Mouse (Mus musculus): ENCODE data around the gene Ube4b. TPM values are rescaled to one million over a fixed set of nuclear protein-coding genes. Genes with fewer than 3 reads are reported as not detected.
A peak's percentile ranks its signal among the peaks of the same experiment; 100 is the strongest.
"Not testable (repeated sequence)": the region's sequence is repeated elsewhere in the genome, so short reads cannot be mapped to it uniquely, and the experiment has no call there.

The Ube4b gene
- polyA plus RNA-seq, 1 experiment from 2014 or later = 72.2 TPM

DNA sequence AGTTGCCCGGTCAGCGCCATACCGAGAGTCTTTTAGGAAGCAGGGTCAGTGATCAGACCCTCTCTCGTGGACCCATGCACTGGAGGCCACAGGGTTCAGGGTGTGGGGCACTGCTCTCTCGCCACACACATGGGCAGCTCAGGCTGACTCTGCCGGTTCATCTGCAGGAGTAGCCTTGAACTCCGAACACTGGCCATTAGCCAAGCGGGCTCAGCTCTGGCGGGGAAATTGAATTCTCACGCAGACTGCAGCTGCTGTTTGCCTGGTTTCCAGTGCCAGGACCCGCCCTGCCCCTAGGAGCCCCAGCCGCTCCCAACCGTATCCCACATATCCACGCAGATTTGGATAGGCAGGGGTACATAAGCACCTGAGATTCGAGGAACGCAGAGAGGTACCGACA lies 27.7 kb upstream of the Ube4b start:
- no peaks in the 10 kb centered on the region for H3K4me1 ChIP-seq
- no peak for DNase-seq (ENCODE audit: low spot score)
- H3K27ac ChIP-seq = no peak overlapping the region
- H3K9me3 ChIP-seq (replicated peaks) = no peaks in the 10 kb centered on the region
- no peak overlapping the region for H3K4me3 ChIP-seq
- WGBS = 87% methylated on average over 17 of the region's 17 CpGs
- no peaks in the 10 kb centered on the region for H3K36me3 ChIP-seq
- no peaks in the 10 kb centered on the region for H3K27me3 ChIP-seq (ENCODE audit: low read depth, poor library complexity, severe bottlenecking)

DNA sequence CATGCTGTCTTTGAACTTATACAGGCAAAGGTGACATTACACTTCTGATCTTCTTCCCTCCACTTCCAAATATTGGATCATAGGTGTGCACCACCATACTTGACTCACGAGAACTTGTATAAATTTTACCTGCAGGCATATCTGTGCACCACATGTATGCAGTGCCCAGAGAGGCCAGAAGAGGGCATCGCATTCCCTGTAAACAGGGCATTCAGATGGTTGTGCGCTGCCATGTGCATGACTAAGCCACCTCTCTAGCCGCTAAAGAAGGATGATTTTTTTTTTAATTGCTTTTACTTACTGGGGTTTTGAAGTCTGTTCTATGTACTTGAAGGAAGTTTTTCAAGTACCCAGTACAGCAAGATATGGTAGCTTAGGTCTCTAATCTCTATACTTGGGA lies 27.1 kb upstream of the Ube4b start:
- H3K36me3 ChIP-seq = no peaks in the 10 kb centered on the region
- H3K9me3 ChIP-seq (replicated peaks) = no peaks in the 10 kb centered on the region
- WGBS = 87% methylated on average over 4 of the region's 4 CpGs
- peak; percentile 53 for DNase-seq (ENCODE audit: low spot score)
- H3K27me3 ChIP-seq (ENCODE audit: low read depth, poor library complexity, severe bottlenecking) = no peaks in the 10 kb centered on the region
- no peak overlapping the region for H3K4me3 ChIP-seq
- no peaks in the 10 kb centered on the region for H3K4me1 ChIP-seq
- H3K27ac ChIP-seq = no peak overlapping the region

DNA sequence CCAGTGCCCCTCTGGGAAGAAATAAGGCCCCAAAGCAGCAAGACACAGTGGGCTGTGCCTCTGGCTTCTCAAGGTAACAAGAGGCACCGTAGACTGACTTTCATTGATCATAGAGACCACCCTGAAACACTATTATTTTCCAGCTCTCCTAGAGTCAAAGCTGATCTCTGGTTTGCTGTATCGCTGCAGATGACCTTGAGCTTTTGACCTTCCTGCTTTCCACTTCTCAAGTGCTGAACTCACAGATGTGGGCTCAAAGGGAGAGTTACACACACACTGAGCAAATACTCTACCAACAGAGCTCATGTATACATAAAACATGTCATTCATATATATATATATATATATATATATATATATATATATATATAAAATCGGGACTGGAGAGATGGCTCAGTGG lies 24.1 kb upstream of the Ube4b start:
- Histone ChIP-seq H3K4me3 (no peak overlapping the region), H3K36me3 (no peaks in the 10 kb centered on the region), H3K9me3 (replicated peaks) (no peaks in the 10 kb centered on the region), H3K27me3 (ENCODE audit: low read depth, poor library complexity, severe bottlenecking) (no peaks in the 10 kb centered on the region), H3K4me1 (peaks cover 8% of the 10 kb centered on the region), H3K27ac (no peak overlapping the region)
- WGBS = 84% methylated on average over 3 of the region's 3 CpGs
- no peak for DNase-seq (ENCODE audit: low spot score)

DNA sequence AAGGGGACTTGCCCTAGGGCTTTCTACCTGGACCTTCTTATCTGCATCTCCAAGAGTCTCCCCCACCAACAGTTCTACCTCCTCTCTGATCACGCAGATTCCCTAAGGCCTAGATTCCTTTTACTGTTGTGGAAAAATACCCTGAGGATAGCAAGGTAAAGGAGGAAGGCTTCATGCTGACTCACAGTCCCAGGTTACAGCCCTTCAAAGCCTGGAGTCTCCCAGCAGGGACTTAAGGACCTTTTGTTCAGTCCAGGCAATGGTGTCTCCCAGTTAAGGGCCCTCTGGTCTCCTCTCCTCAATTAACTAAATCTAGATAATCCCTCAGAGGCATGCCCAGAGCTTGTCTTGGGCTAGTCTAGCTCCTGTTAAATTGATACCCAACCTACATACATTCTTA lies 19.8 kb upstream of the Ube4b start:
- peaks cover 21% of the 10 kb centered on the region for H3K4me1 ChIP-seq
- H3K4me3 ChIP-seq = peak overlapping the region; percentile 49; the same call in 1 of the 2 replicates
- no peaks in the 10 kb centered on the region for H3K9me3 ChIP-seq (replicated peaks)
- DNase-seq (ENCODE audit: low spot score) = no peak
- H3K27me3 ChIP-seq (ENCODE audit: low read depth, poor library complexity, severe bottlenecking) = no peaks in the 10 kb centered on the region
- H3K36me3 ChIP-seq = no peaks in the 10 kb centered on the region
- 55% methylated on average over 1 of the region's 1 CpGs for WGBS
- peak overlapping the region; percentile 95 for H3K27ac ChIP-seq

DNA sequence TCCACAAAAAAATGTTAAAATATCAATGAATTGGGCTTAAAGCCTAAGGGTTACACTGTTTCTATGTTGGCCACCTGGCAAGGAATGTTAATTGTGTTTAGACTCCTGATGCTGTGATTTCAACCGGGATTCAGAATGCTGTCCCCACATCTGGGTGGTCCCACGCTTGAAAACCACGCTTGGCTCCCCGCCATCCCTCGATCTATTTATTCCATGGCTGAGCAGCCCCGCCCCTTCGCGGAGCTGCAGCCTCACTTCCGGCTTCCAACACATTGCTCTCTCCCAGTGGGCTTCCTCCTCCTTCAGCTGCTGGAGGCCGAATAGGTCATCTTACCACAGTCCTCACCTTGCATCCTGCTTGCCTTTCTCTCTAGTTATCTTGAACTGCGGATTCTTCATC lies 19.3 kb upstream of the Ube4b start:
- Histone ChIP-seq H3K36me3 (no peaks in the 10 kb centered on the region), H3K4me3 (peak overlapping the region; percentile 49), H3K27ac (peak overlapping the region; percentile 95), H3K27me3 (ENCODE audit: low read depth, poor library complexity, severe bottlenecking) (no peaks in the 10 kb centered on the region), H3K9me3 (replicated peaks) (no peaks in the 10 kb centered on the region), H3K4me1 (peaks cover 21% of the 10 kb centered on the region)
- DNase-seq (ENCODE audit: low spot score) = peak; percentile 77
- WGBS = 6% methylated on average over 11 of the region's 11 CpGs

DNA sequence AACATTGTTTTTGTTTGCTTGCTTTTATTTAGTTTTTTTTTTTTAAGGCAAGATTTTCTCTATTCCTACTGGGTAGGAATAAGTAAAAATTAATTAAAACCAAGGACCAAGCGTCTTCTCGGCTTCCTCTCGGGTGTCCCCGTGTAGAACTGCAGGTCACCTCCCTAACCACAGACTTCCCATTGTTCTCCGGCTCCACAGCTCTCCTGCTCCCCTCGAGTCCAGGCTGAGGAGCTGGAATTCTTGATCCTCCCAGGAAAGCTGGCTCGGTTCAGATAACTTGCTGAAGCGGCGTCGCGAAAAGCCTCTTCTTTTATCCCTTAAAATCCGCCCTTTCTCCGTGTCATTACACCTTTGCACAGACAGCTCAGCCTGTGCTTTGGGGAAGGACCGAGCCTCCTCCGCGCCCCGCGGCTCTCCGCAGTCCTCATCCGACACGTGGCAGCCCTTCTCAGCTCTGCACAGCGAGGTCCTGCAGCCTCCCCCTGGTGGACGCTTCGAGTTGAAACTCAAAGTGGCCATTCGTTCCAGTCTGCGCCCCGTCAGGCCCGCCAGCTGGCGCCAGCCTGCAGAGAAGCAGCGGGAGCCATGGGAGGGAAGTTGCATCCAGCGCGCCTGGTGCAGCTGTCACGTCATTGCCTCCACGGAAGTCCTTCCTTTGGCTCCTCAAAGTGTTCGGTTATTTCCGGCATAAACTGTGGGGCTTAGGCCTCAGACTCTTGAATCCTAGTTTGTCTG lies 18.6 kb upstream of the Ube4b start:
- Histone ChIP-seq H3K4me1 (peaks cover 21% of the 10 kb centered on the region), H3K27ac (peak overlapping the region; percentile 95), H3K27me3 (ENCODE audit: low read depth, poor library complexity, severe bottlenecking) (no peaks in the 10 kb centered on the region), H3K4me3 (peak overlapping the region; percentile 49), H3K36me3 (no peaks in the 10 kb centered on the region), H3K9me3 (replicated peaks) (no peaks in the 10 kb centered on the region)
- WGBS = under 1% methylated on average over 36 of the region's 36 CpGs
- peak; percentile 96 for DNase-seq (ENCODE audit: low spot score)

DNA sequence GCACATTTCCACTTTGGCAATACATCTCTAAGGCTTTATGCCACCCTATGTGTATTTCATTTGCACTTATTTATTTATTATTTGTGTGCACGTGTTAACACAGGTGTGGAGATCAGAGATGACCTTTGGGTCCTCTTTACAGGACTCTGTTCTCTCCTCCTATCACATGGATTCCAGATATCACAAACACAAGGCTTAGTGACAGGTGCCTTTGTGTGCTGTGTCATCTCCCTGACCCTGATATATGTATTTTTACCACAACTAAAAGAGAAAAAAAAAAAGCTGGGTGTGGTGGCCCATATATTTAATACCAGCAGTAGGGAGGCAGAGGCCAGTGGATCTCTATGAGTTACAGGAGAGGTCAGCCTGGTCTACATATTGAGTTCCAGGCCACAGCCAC lies 17.9 kb upstream of the Ube4b start:
- Histone ChIP-seq H3K36me3 (no peaks in the 10 kb centered on the region), H3K27ac (peak overlapping the region; percentile 95), H3K9me3 (replicated peaks) (no peaks in the 10 kb centered on the region), H3K27me3 (ENCODE audit: low read depth, poor library complexity, severe bottlenecking) (no peaks in the 10 kb centered on the region), H3K4me1 (peaks cover 21% of the 10 kb centered on the region), H3K4me3 (peak overlapping the region; percentile 49; the same call in 1 of the 2 replicates)
- DNase-seq (ENCODE audit: low spot score) = no peak
- 78% methylated on average over 1 of the region's 1 CpGs for WGBS

DNA sequence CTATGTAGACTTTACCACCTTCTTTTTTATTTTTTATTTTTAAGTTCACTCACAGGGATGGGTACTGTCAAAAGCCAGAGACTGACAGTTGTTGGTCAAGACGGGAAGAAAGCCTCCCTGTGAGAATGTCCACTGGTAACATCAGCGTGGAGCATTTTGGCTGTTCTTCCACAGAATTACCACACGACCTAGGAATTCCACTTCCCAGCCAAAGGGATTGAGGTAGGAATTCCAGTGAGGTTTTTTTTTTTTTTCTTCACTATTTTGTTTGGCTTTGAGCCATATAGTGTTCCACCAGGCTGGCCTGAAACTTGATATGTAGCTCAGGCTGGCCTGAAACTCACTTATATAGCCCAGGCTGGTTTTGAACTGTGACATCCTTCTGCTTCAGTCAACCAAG lies 15.9 kb upstream of the Ube4b start:
- Histone ChIP-seq H3K4me3 (no peak overlapping the region), H3K4me1 (peaks cover 21% of the 10 kb centered on the region), H3K36me3 (no peaks in the 10 kb centered on the region), H3K27me3 (ENCODE audit: low read depth, poor library complexity, severe bottlenecking) (no peaks in the 10 kb centered on the region), H3K9me3 (replicated peaks) (no peaks in the 10 kb centered on the region), H3K27ac (no peak overlapping the region)
- no peak for DNase-seq (ENCODE audit: low spot score)
- WGBS = 68% methylated on average over 3 of the region's 3 CpGs

DNA sequence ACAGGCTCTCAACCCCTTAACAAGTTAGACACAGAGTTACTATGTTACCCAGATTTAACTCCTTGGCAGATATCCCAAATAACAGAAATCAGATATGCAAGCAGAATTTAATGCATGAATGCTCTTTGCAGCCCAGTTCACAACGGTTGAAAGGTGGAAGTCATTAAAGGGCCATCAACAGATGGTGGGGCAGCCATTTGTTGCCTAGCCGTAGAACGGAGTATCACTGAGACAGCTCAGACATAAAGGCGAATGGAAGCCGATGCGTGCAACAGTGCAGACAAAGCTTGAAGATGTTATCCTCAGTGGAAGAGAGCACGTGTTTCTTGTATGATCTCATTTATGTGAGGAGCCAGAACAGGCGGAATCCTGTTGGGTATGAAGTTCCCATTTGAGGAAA lies 14.0 kb upstream of the Ube4b start:
- WGBS = 70% methylated on average over 8 of the region's 8 CpGs
- no peaks in the 10 kb centered on the region for H3K27me3 ChIP-seq (ENCODE audit: low read depth, poor library complexity, severe bottlenecking)
- DNase-seq (ENCODE audit: low spot score) = no peak

DNA sequence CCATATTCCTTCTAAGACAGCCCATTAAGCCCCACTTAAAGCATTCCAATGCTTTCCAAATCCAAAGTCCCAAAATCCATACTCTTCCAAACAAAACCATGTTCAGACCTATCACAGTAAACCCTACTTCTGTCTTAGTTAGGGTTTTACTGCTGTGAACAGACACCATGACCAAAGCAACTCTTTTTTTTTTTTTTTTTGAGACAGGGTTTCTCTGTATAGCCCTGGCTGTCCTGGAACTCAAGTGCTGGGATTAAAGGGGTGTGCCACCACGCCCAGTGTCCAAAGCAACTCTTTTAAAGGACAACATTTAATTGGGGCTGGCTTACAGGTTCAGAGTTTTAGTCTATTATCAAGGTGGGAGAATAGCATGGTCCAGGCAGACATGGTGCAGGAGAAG lies 5.3 kb upstream of the Ube4b start:
- H3K27ac ChIP-seq; H3K9me3 ChIP-seq (replicated peaks); H3K4me1 ChIP-seq; DNase-seq (ENCODE audit: low spot score); H3K27me3 ChIP-seq (ENCODE audit: low read depth, poor library complexity, severe bottlenecking); H3K4me3 ChIP-seq; H3K36me3 ChIP-seq: not testable (repeated sequence)
- WGBS = 77% methylated on average over 1 of the region's 1 CpGs

More for the DNA sequence above, 14.0 kb upstream of the Ube4b start:
- Histone ChIP-seq H3K36me3 (no peaks in the 10 kb centered on the region), H3K9me3 (replicated peaks) (no peaks in the 10 kb centered on the region), H3K4me3 (no peak overlapping the region), H3K4me1 (peaks cover 12% of the 10 kb centered on the region), H3K27ac (no peak overlapping the region)

DNA sequence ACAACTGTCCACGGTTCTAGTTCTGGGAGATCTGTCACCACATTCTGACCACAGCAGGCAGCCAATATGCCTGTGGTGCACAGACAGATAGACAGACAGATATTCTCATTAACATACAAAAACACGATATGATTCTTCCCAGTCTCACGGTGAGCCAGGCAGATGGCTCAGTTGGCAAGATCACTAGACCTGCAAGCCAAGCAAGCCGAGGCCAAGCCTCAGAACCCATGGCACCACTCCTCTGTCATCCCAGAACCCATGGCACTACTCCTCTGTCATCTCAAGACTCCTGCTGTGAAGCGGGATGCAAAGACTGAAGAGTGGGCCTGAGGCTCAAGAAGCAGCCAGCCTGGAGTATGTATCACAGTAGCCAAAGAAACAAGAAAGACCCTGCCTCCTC lies 3.0 kb upstream of the Ube4b start:
- WGBS = 90% methylated on average over 5 of the region's 5 CpGs
- no peak for DNase-seq (ENCODE audit: low spot score)
- H3K27me3 ChIP-seq (ENCODE audit: low read depth, poor library complexity, severe bottlenecking) = no peaks in the 10 kb centered on the region
- H3K9me3 ChIP-seq (replicated peaks) = no peaks in the 10 kb centered on the region
- peaks cover 12% of the 10 kb centered on the region; the same call in 1 of the 2 replicates for H3K4me1 ChIP-seq
- no peak overlapping the region for H3K4me3 ChIP-seq
- H3K27ac ChIP-seq = no peak overlapping the region
- no peaks in the 10 kb centered on the region for H3K36me3 ChIP-seq

DNA sequence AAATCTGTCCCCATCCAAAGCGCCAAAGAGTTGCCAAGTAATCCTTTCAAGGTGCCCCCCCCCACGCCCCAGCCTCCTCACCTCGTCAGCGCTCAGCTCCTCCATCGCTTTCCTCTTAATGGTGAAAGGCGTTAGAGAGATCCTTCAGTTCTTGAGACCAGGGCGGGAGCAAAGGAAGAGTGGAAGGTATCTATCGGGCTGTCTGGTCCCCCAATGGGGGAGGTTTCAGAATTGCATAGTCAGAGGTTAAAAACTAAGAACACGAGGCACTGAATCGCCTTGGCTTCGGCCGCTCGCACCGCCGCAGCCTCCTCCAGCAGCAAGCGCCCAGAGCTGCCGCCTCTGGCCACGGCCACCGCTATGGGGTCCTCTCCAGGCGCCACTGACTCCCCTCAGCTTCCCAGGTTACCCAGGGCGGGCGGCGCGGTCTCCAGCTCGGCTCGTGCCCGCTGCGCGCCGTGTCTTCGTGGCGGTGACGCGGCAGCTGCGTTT lies 702 bp downstream of the Ube4b start:
- peak overlapping the region; percentile 97 for H3K4me3 ChIP-seq
- no peaks in the 10 kb centered on the region for H3K9me3 ChIP-seq (replicated peaks)
- WGBS = under 1% methylated on average over 35 of the region's 35 CpGs
- H3K27ac ChIP-seq = peak overlapping the region; percentile 93
- DNase-seq (ENCODE audit: low spot score) = no peak
- peaks cover 17% of the 10 kb centered on the region; the same call in 1 of the 2 replicates for H3K4me1 ChIP-seq
- peaks cover 14% of the 10 kb centered on the region for H3K36me3 ChIP-seq
- no peaks in the 10 kb centered on the region for H3K27me3 ChIP-seq (ENCODE audit: low read depth, poor library complexity, severe bottlenecking)

DNA sequence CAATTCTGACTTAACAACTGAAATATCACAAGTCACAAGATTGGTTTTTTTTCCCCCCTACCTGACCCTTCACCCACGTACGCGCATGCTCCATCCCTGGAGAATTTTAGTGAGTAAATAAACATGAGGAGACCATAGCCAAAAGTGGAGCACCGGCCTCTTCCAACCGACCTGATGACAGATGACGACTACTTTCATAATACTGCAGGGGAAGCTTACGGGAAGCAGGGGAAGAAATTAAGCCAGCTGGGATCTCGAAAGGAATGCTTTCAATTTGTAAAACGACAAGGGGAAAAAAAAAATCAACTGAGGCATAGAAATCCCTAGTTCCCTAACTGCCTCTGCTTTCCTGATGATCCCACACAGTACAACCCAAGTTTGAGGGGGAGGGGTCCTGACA lies 1.8 kb downstream of the Ube4b start:
- WGBS = 3% methylated on average over 9 of the region's 9 CpGs
- Histone ChIP-seq H3K4me1 (peaks cover 19% of the 10 kb centered on the region; the same call in 1 of the 2 replicates), H3K36me3 (peaks cover 18% of the 10 kb centered on the region), H3K4me3 (peak overlapping the region; percentile 97), H3K27ac (peak overlapping the region; percentile 57; the same call in 1 of the 2 replicates), H3K27me3 (ENCODE audit: low read depth, poor library complexity, severe bottlenecking) (no peaks in the 10 kb centered on the region), H3K9me3 (replicated peaks) (no peaks in the 10 kb centered on the region)
- no peak for DNase-seq (ENCODE audit: low spot score)
